Mouse (Mus musculus) B cell, adult 2 months (primary cell): ENCODE measurements around the gene Umod.

Experiments used
- DNase-seq, 2 experiments: peaks; one replicate each; pipeline ENCODE4 v3.0.0; 2022

Umod gene

DNA sequence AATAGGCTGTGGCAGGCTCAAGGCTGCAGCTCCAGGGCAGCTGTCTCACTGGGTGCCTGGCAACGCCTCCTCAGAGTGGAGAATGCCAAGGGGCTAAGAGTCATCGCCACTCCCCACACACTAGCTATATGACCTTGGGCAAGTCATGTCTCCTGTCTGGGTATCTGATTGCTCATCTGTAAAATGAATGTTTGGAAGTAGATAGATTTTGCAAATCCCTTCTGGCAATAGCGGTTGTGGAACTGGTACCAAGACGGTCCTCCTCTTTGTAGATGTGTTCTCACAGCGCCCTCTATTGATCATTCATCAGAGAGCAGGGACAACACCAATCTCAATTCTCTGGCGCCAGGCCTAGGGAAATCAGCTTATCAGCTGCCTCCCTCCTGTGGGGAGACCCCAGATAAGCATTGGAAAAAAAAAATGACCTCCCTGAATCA, 51.9 kb downstream of the Umod start:
- no peak for DNase-seq

- no peak for DNase-seq
Measured at GRCm38 (mm10) chr7:119420730-119421129, 58.4 kb downstream of the Umod start.

DNA sequence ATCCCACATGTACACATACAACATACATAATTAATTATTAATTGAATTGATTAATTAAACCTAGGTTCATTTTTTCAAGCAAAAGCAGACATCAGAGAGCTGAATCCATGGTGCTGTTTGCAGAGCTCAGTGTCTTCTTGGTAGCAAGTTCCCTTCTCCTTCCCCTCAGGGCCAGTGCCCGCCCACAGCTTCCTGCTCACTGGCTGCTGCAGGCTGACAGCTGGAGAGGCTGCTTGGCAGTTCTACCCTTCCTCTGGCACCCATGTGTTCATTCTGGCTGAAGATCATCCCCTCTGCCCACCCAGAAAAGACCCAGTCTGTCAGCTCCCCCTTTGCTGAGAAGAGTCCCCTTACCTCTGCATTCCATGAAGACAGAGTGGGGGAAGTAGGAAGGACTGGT, 60.6 kb downstream of the Umod start:
- no peak for DNase-seq
